ENCODE assay signal across 23 mouse cellular contexts in genomic region chr13:53514574-53514973, GRCm38 (mm10). TPM values are rescaled to one million over a fixed set of nuclear protein-coding genes. Genes with fewer than 3 reads are reported as not detected.
DNase-seq lines count a peak whose midpoint lies in the region; ATAC-seq and TF ChIP-seq lines count a peak whose summit lies in the region.
"Had no signal": no experiment of that assay in that cellular context is flagged by ENCODE, and none has a peak within 500 bp of the region (broad histone marks: within the 10 kb centered on the region; RNA-seq: fewer than 3 reads in every experiment).

No protein-coding gene starts in this region.

- H3K4me3 ChIP-seq in liver, embryonic 14.5 days (ENCODE audit: insufficient read depth in 1 of 2, low read depth in 2 of 2, low read length in 2 of 2), result no peak overlapping the region
- H3K4me3 ChIP-seq in liver, embryonic 11.5 days (ENCODE audit: low read depth, low read length), result no peak overlapping the region
- H3K4me3 ChIP-seq: limb, embryonic 15.5 days; neural tube, embryonic 13.5 days; stomach, embryonic 15.5 days had no signal

- no peak overlapping the region for H3K4me2 ChIP-seq in liver, embryonic 14.5 days (ENCODE audit: low read depth)
- H3K4me2 ChIP-seq in liver, embryonic 11.5 days, result no peak overlapping the region
- H3K4me2 ChIP-seq: heart, embryonic 11.5 days; limb, embryonic 15.5 days; neural tube, embryonic 13.5 days; stomach, embryonic 15.5 days had no signal

- intact Hi-C loops in gastrocnemius, postnatal 36 days (cut with DNase I), result no loop called here
- intact Hi-C loops in left cerebral cortex, postnatal 14 days (cut with DNase I), result no loop called here

- H3K27me3 ChIP-seq in liver, embryonic 14.5 days (ENCODE audit: control insufficient read depth, insufficient read depth, low read length), result no peaks in the 10 kb centered on the region
- H3K27me3 ChIP-seq in liver, embryonic 11.5 days (replicated peaks; ENCODE audit: control insufficient read depth, insufficient read depth, low read length), result no peaks in the 10 kb centered on the region
- H3K27me3 ChIP-seq: limb, embryonic 15.5 days; neural tube, embryonic 13.5 days; stomach, embryonic 15.5 days had no signal

- TF ChIP-seq EP300 in liver, embryonic 14.5 days (IDR thresholded peaks at IDR 0.05; ENCODE audit: low read depth), result no peak

- no peaks in the 10 kb centered on the region for H3K36me3 ChIP-seq in liver, embryonic 14.5 days (replicated peaks; ENCODE audit: control insufficient read depth, insufficient read depth, low read depth)
- H3K36me3 ChIP-seq in liver, embryonic 11.5 days (ENCODE audit: control insufficient read depth, insufficient read depth, low read length), result no peaks in the 10 kb centered on the region
- H3K36me3 ChIP-seq: limb, embryonic 15.5 days; neural tube, embryonic 13.5 days; stomach, embryonic 15.5 days had no signal

- H3K9ac ChIP-seq in liver, embryonic 14.5 days (replicated peaks), result no peak overlapping the region
- H3K9ac ChIP-seq in liver, embryonic 11.5 days (ENCODE audit: low read depth, low read length), result no peak overlapping the region
- H3K9ac ChIP-seq: limb, embryonic 15.5 days; neural tube, embryonic 13.5 days; stomach, embryonic 15.5 days had no signal

- no peak for ATAC-seq in liver, embryonic 14.5 days (ENCODE audit: insufficient read depth)
- ATAC-seq in liver, embryonic 11.5 days (replicated peaks; ENCODE audit: low FRiP score), result no peak
- ATAC-seq: forebrain, embryonic 14.5 days; hindbrain, postnatal 0 days; lung, postnatal 0 days had no signal

- no peaks in the 10 kb centered on the region; the same call in 1 of the 2 replicates for H3K9me3 ChIP-seq in liver, embryonic 14.5 days (ENCODE audit: control insufficient read depth, low read length)
- no peaks in the 10 kb centered on the region for H3K9me3 ChIP-seq in liver, embryonic 11.5 days (ENCODE audit: control insufficient read depth, low read length)
- H3K9me3 ChIP-seq: limb, embryonic 15.5 days; stomach, embryonic 15.5 days had no signal

- H3K4me1 ChIP-seq in liver, embryonic 14.5 days (replicated peaks; ENCODE audit: control insufficient read depth in 2 of 2, insufficient read depth in 2 of 2, low read length in 1 of 2), result peaks cover 0 to 3% of the 10 kb centered on the region in 2 experiments; a peak in 1 of 4 replicates
- no peaks in the 10 kb centered on the region for H3K4me1 ChIP-seq in liver, embryonic 11.5 days (replicated peaks; ENCODE audit: control insufficient read depth, insufficient read depth, low read length)
- H3K4me1 ChIP-seq: limb, embryonic 15.5 days; neural tube, embryonic 13.5 days; stomach, embryonic 15.5 days had no signal

- no peak overlapping the region for H3K27ac ChIP-seq in liver, embryonic 14.5 days
- H3K27ac ChIP-seq in liver, embryonic 11.5 days (ENCODE audit: low read depth, low read length), result no peak overlapping the region
- H3K27ac ChIP-seq: hindbrain, postnatal 0 days; limb, embryonic 15.5 days; neural tube, embryonic 13.5 days; stomach, embryonic 15.5 days had no signal

- DNase-seq in liver, embryonic 14.5 days (ENCODE audit: low read depth in 3 of 3, low spot score in 3 of 3), result peak; percentile 3 to 36 (median 31)
- DNase-seq in liver, embryonic 11.5 days (ENCODE audit: low spot score), result no peak
- DNase-seq in ES-CJ7 (ENCODE audit: low read depth, low spot score) (peak; percentile 59), adipocyte (ENCODE audit: low spot score) (peak; percentile 25)
- no peak for DNase-seq in gastrocnemius, postnatal 36 days
- DNase-seq in left cerebral cortex, postnatal 14 days (ENCODE audit: low spot score in 2 of 2), result no peak
- no peak for DNase-seq in yolk sac, embryonic 10.5 days (ENCODE audit: low spot score)
- DNase-seq: adrenal gland, postnatal 14 days; cerebellum, postnatal 10 days; embryo, embryonic 11 days; heart, postnatal 4 days; kidney, adult 18-20 months; kidney, postnatal 4 days; spleen, adult 18-20 months; thymus, adult 2 months had no signal

- TF ChIP-seq CTCF in liver, embryonic 14.5 days (IDR thresholded peaks at IDR 0.05; ENCODE audit: low read depth), result no peak

RNA-seq across cellular contexts. Expression of gene Msx2, which starts 41.7 kb away (rescaled TPM):
- 0.02 TPM in 2 replicates for polyA plus RNA-seq in liver, embryonic 14.5 days (2012; rRNA removed)
- not detected in 2 replicates for polyA plus RNA-seq in liver, embryonic 14.5 days (2014; fragmentation: Nextera tagmentation; extraction: Ambion mirVana)
- 2.4 and 3.1 TPM in 2 replicates for polyA plus RNA-seq in liver, embryonic 11.5 days (2014; fragmentation: Nextera tagmentation; extraction: Ambion mirVana)
- not detected for total RNA-seq in gastrocnemius, postnatal 36 days (2021)
- total RNA-seq in left cerebral cortex, postnatal 14 days (2021), result under 1 TPM; 0.29 to 0.49 TPM
- total RNA-seq: monocyte, adult 5-6 weeks had no signal

Comparison
In these comparisons a context has a peak if more than half of its experiments do, and no peak if none do; other contexts are left out.
1. DNase-seq: peak in liver, embryonic 14.5 days (3 of 3), ES-CJ7 (single experiment) and adipocyte (single experiment); none in liver, embryonic 11.5 days (single experiment), gastrocnemius, postnatal 36 days (0 of 2), left cerebral cortex, postnatal 14 days (0 of 2) and yolk sac, embryonic 10.5 days (single experiment).